Mouse (Mus musculus): ENCODE data around the gene Ubxn7. TPM values are rescaled to one million over a fixed set of nuclear protein-coding genes. Genes with fewer than 3 reads are reported as not detected.

Gene Ubxn7
- polyA plus RNA-seq, 2 experiments, result 18.6 to 23.7 TPM

- 98% methylated on average over 3 of the region's 3 CpGs for WGBS
- no peak for TF ChIP-seq POLR2A (IDR thresholded peaks at IDR 0.05; ENCODE audit: borderline replicate concordance, extremely low read depth, insufficient read depth, insufficient read length)
- H3K9ac ChIP-seq (ENCODE audit: low read depth, low read length, severe bottlenecking), result no peak overlapping the region
- H3K36me3 ChIP-seq (ENCODE audit: control insufficient read depth, insufficient read depth, low read length), result peaks cover 47% of the 10 kb centered on the region
- DNase-seq (ENCODE audit: low spot score) (no peak), ATAC-seq (ENCODE audit: low FRiP score, low read depth) (no peak)
- no peak overlapping the region for H3K4me3 ChIP-seq (replicated peaks; ENCODE audit: low read length)
- no peak overlapping the region for H3K27ac ChIP-seq (replicated peaks; ENCODE audit: low read depth, low read length)
- H3K4me2 ChIP-seq (replicated peaks; ENCODE audit: low read depth, low read length, severe bottlenecking), result no peak overlapping the region
- H3K27me3 ChIP-seq (ENCODE audit: control insufficient read depth, insufficient read depth, low read length), result no peaks in the 10 kb centered on the region
- H3K4me1 ChIP-seq (ENCODE audit: control insufficient read depth, insufficient read depth, low read length), result no peaks in the 10 kb centered on the region
- H3K9me3 ChIP-seq (ENCODE audit: control insufficient read depth, low read length), result no peaks in the 10 kb centered on the region
Observed at GRCm38 (mm10) chr16:32390882-32391281, 58.8 kb downstream of the Ubxn7 start.

- Histone ChIP-seq H3K27me3 (ENCODE audit: control insufficient read depth, insufficient read depth, low read length) (no peaks in the 10 kb centered on the region), H3K36me3 (ENCODE audit: control insufficient read depth, insufficient read depth, low read length) (peaks cover 23% of the 10 kb centered on the region), H3K9me3 (ENCODE audit: control insufficient read depth, low read length) (no peaks in the 10 kb centered on the region), H3K9ac (ENCODE audit: low read depth, low read length, severe bottlenecking) (no peak overlapping the region), H3K4me3 (replicated peaks; ENCODE audit: low read length) (no peak overlapping the region), H3K27ac (replicated peaks; ENCODE audit: low read depth, low read length) (no peak overlapping the region), H3K4me2 (replicated peaks; ENCODE audit: low read depth, low read length, severe bottlenecking) (no peak overlapping the region), H3K4me1 (ENCODE audit: control insufficient read depth, insufficient read depth, low read length) (no peaks in the 10 kb centered on the region)
- peak; percentile 5 for DNase-seq (ENCODE audit: low spot score)
- 65% methylated on average over 6 of the region's 6 CpGs for WGBS
- no peak for ATAC-seq (ENCODE audit: low FRiP score, low read depth)
- TF ChIP-seq POLR2A (IDR thresholded peaks at IDR 0.05; ENCODE audit: borderline replicate concordance, extremely low read depth, insufficient read depth, insufficient read length), result no peak
Observed at GRCm38 (mm10) chr16:32395679-32396540, 63.9 kb downstream of the Ubxn7 start.

- no peaks in the 10 kb centered on the region for H3K4me1 ChIP-seq (ENCODE audit: control insufficient read depth, insufficient read depth, low read length)
- no peak overlapping the region for H3K4me3 ChIP-seq (replicated peaks; ENCODE audit: low read length)
- WGBS, result 52% methylated on average over 3 of the region's 3 CpGs
- H3K9me3 ChIP-seq (ENCODE audit: control insufficient read depth, low read length), result no peaks in the 10 kb centered on the region
- no peak for TF ChIP-seq POLR2A (IDR thresholded peaks at IDR 0.05; ENCODE audit: borderline replicate concordance, extremely low read depth, insufficient read depth, insufficient read length)
- ATAC-seq (ENCODE audit: low FRiP score, low read depth) (no peak), DNase-seq (ENCODE audit: low spot score) (no peak)
- H3K27me3 ChIP-seq (ENCODE audit: control insufficient read depth, insufficient read depth, low read length), result no peaks in the 10 kb centered on the region
- no peak overlapping the region for H3K4me2 ChIP-seq (replicated peaks; ENCODE audit: low read depth, low read length, severe bottlenecking)
- H3K27ac ChIP-seq (replicated peaks; ENCODE audit: low read depth, low read length), result no peak overlapping the region
- H3K9ac ChIP-seq (ENCODE audit: low read depth, low read length, severe bottlenecking), result no peak overlapping the region
- H3K36me3 ChIP-seq (ENCODE audit: control insufficient read depth, insufficient read depth, low read length), result peaks cover 17% of the 10 kb centered on the region
Observed at GRCm38 (mm10) chr16:32396541-32396835, 64.4 kb downstream of the Ubxn7 start.

- H3K36me3 ChIP-seq (ENCODE audit: control insufficient read depth, insufficient read depth, low read length), result peaks cover 3% of the 10 kb centered on the region
- no peak overlapping the region for H3K27ac ChIP-seq (replicated peaks; ENCODE audit: low read depth, low read length)
- no peaks in the 10 kb centered on the region for H3K4me1 ChIP-seq (ENCODE audit: control insufficient read depth, insufficient read depth, low read length)
- H3K9me3 ChIP-seq (ENCODE audit: control insufficient read depth, low read length), result no peaks in the 10 kb centered on the region
- WGBS, result 60% methylated on average over 3 of the region's 3 CpGs
- no peak overlapping the region for H3K4me2 ChIP-seq (replicated peaks; ENCODE audit: low read depth, low read length, severe bottlenecking)
- H3K27me3 ChIP-seq (ENCODE audit: control insufficient read depth, insufficient read depth, low read length), result no peaks in the 10 kb centered on the region
- DNase-seq (ENCODE audit: low spot score), result no peak
- no peak for ATAC-seq (ENCODE audit: low FRiP score, low read depth)
- H3K4me3 ChIP-seq (replicated peaks; ENCODE audit: low read length), result no peak overlapping the region
- no peak for TF ChIP-seq POLR2A (IDR thresholded peaks at IDR 0.05; ENCODE audit: borderline replicate concordance, extremely low read depth, insufficient read depth, insufficient read length)
- no peak overlapping the region for H3K9ac ChIP-seq (ENCODE audit: low read depth, low read length, severe bottlenecking)
Observed at GRCm38 (mm10) chr16:32398206-32398605, 66.1 kb downstream of the Ubxn7 start.

- ATAC-seq (ENCODE audit: low FRiP score, low read depth) (no peak), DNase-seq (ENCODE audit: low spot score) (no peak)
- TF ChIP-seq POLR2A (IDR thresholded peaks at IDR 0.05; ENCODE audit: borderline replicate concordance, extremely low read depth, insufficient read depth, insufficient read length), result no peak
- Histone ChIP-seq H3K4me3 (replicated peaks; ENCODE audit: low read length) (no peak within 1 kb of the TSS), H3K36me3 (ENCODE audit: control insufficient read depth, insufficient read depth, low read length) (no peaks in the 10 kb centered on the region), H3K4me2 (replicated peaks; ENCODE audit: low read depth, low read length, severe bottlenecking) (no peak within 1 kb of the TSS), H3K27me3 (ENCODE audit: control insufficient read depth, insufficient read depth, low read length) (no peaks in the 10 kb centered on the region), H3K9me3 (ENCODE audit: control insufficient read depth, low read length) (no peaks in the 10 kb centered on the region), H3K9ac (ENCODE audit: low read depth, low read length, severe bottlenecking) (no peak within 1 kb of the TSS), H3K27ac (replicated peaks; ENCODE audit: low read depth, low read length) (no peak within 1 kb of the TSS), H3K4me1 (ENCODE audit: control insufficient read depth, insufficient read depth, low read length) (no peaks in the 10 kb centered on the region)
- WGBS, result 78% methylated on average over 7 of the region's 7 CpGs
Observed at GRCm38 (mm10) chr16:32400267-32400666, 68.2 kb downstream of the Ubxn7 start, which contains the start of gene Tm4sf19. Tm4sf19 (plus strand) TSS chr16:32400506.

Measured in limb, embryonic 14.5 days (tissue).